Mouse (Mus musculus): ENCODE measurements around the gene Oxld1. TPM values are rescaled to one million over a fixed set of nuclear protein-coding genes. Genes with fewer than 3 reads are reported as not detected.
"Not testable (repeated sequence)": the region's sequence is repeated elsewhere in the genome, so short reads cannot be mapped to it uniquely, and the experiment has no call there.

The Oxld1 gene
- polyA plus RNA-seq, 1 experiment = 14.9 TPM

GRCm38 (mm10) chr11:120417852-120418251, 40.0 kb downstream of the Oxld1 start:
- H3K4me3 ChIP-seq (replicated peaks; ENCODE audit: extremely low read depth, low read depth, low read length) = no peak overlapping the region
- WGBS = 90% methylated on average over 7 of the region's 7 CpGs
- no peaks in the 10 kb centered on the region for H3K4me1 ChIP-seq (ENCODE audit: control insufficient read depth, insufficient read depth, low read length)
- TF ChIP-seq CTCF (IDR thresholded peaks at IDR 0.05; ENCODE audit: insufficient read depth, low read length) (no peak), POLR2A (IDR thresholded peaks at IDR 0.05; ENCODE audit: borderline replicate concordance, extremely low read depth, low read depth, low read length) (no peak)
- DNase-seq = no peak

- not testable (repeated sequence) for H3K4me3 ChIP-seq (replicated peaks; ENCODE audit: extremely low read depth, low read depth, low read length); DNase-seq; H3K4me1 ChIP-seq (ENCODE audit: control insufficient read depth, insufficient read depth, low read length)
- WGBS = 96% methylated on average over 8 of the region's 10 CpGs
These were observed 44.2 kb downstream of the Oxld1 start for GRCm38 (mm10) chr11:120413621-120414020.

Other genes starting within 250 kb of the Oxld1 start
- 10.8 and 12.4 TPM in 2 replicates for gene Bahcc1, start 225.1 kb downstream of the Oxld1 start, polyA plus RNA-seq (2012; rRNA removed)
- gene Actg1, start 109.5 kb downstream of the Oxld1 start, polyA plus RNA-seq (2012; rRNA removed) = 941 and 1,175 TPM in 2 replicates
- gene Fscn2, start 96.5 kb downstream of the Oxld1 start, polyA plus RNA-seq (2012; rRNA removed) = 0.06 and 0.60 TPM in 2 replicates
- gene Faap100, start 79.3 kb downstream of the Oxld1 start, polyA plus RNA-seq (2012; rRNA removed) = 61.9 and 67.1 TPM in 2 replicates
- gene Nploc4, start 20.4 kb downstream of the Oxld1 start, polyA plus RNA-seq (2012; rRNA removed) = 39.2 and 49.8 TPM in 2 replicates
- gene Tspan10, start 15.4 kb downstream of the Oxld1 start, polyA plus RNA-seq (2012; rRNA removed) = 0.06 TPM in 1 of 2 replicates, not detected in the other
- gene Pde6g, start 4.6 kb downstream of the Oxld1 start, polyA plus RNA-seq (2012; rRNA removed) = 0.45 and 0.57 TPM in 2 replicates
- 11.0 and 14.5 TPM in 2 replicates for gene Ccdc137, start within 50 bp of the Oxld1 start, polyA plus RNA-seq (2012; rRNA removed)
- 15.6 and 17.3 TPM in 2 replicates for gene Arl16, start 9.5 kb upstream of the Oxld1 start, polyA plus RNA-seq (2012; rRNA removed)
- 48.0 and 51.4 TPM in 2 replicates for gene Mrpl12, start 26.5 kb upstream of the Oxld1 start, polyA plus RNA-seq (2012; rRNA removed)
- 157 and 174 TPM in 2 replicates for gene Slc25a10, start 33.8 kb upstream of the Oxld1 start, polyA plus RNA-seq (2012; rRNA removed)
- 0.86 and 1.0 TPM in 2 replicates for gene Gcgr, start 72.6 kb upstream of the Oxld1 start, polyA plus RNA-seq (2012; rRNA removed)
- gene Mcrip1, start 91.7 kb upstream of the Oxld1 start, polyA plus RNA-seq (2012; rRNA removed) = 133 and 168 TPM in 2 replicates
- 3.3 TPM in 1 of 2 replicates, not detected in the other for gene Ppp1r27, start 93.1 kb upstream of the Oxld1 start, polyA plus RNA-seq (2012; rRNA removed)
- gene P4hb, start 115.2 kb upstream of the Oxld1 start, polyA plus RNA-seq (2012; rRNA removed) = 192 and 254 TPM in 2 replicates
- gene Arhgdia, start 123.6 kb upstream of the Oxld1 start, polyA plus RNA-seq (2012; rRNA removed) = 890 and 923 TPM in 2 replicates
- 26.1 and 29.1 TPM in 2 replicates for gene Alyref, start 140.3 kb upstream of the Oxld1 start, polyA plus RNA-seq (2012; rRNA removed)
- gene Anapc11, start 140.4 kb upstream of the Oxld1 start, polyA plus RNA-seq (2012; rRNA removed) = 136 and 159 TPM in 2 replicates
- 2.5 and 3.0 TPM in 2 replicates for gene Npb, start 150.4 kb upstream of the Oxld1 start, polyA plus RNA-seq (2012; rRNA removed)
- 217 and 238 TPM in 2 replicates for gene Pcyt2, start 159.9 kb upstream of the Oxld1 start, polyA plus RNA-seq (2012; rRNA removed)
- gene Sirt7, start 167.2 kb upstream of the Oxld1 start, polyA plus RNA-seq (2012; rRNA removed) = 75.2 and 84.1 TPM in 2 replicates
- gene Mafg, start 175.5 kb upstream of the Oxld1 start, polyA plus RNA-seq (2012; rRNA removed) = 41.5 and 51.3 TPM in 2 replicates
- gene Pycr1, start 185.7 kb upstream of the Oxld1 start, polyA plus RNA-seq (2012; rRNA removed) = 4.1 and 4.5 TPM in 2 replicates
- 1.1 and 3.1 TPM in 2 replicates for gene Myadml2, start 190.1 kb upstream of the Oxld1 start, polyA plus RNA-seq (2012; rRNA removed)
- 15.5 and 20.6 TPM in 2 replicates for gene Notum, start 203.1 kb upstream of the Oxld1 start, polyA plus RNA-seq (2012; rRNA removed)
- 86.9 and 95.8 TPM in 2 replicates for gene Aspscr1, start 214.9 kb upstream of the Oxld1 start, polyA plus RNA-seq (2012; rRNA removed)